Mouse (Mus musculus): Measurements from ENCODE around the gene 5330417C22Rik.

DNA sequence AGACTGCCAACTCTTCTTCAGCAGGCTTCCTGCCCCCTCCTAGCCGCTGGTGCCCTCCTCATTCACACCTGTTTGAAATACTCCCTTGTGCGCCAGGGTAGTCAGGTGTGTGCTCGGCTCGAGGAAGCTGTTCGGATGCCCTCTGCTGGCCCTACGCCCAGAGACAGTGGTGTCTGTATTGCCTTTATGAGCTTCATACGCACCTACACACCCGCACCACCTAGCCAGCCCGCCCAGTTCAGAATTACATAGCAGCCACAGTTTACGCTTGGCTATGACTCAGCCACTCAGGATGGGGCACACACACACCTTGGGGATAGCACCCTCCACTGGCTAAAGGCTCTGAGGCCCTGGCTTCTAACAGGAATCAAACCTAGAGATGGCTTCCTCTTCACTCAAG is 77.5 kb downstream of the 5330417C22Rik start:
- TF ChIP-seq POLR2A (IDR thresholded peaks at IDR 0.05; ENCODE audit: insufficient read depth, low read depth, low read length): no peak
- peak; percentile 34 for TF ChIP-seq CTCF (IDR thresholded peaks at IDR 0.05)
- TF ChIP-seq EP300 (IDR thresholded peaks at IDR 0.05; ENCODE audit: insufficient read depth, low read depth, low read length): no peak
